Mouse (Mus musculus) bone marrow, adult 2 months (tissue): Measurements from ENCODE around the gene Dusp13. TPM values are rescaled to one million over a fixed set of nuclear protein-coding genes. Genes with fewer than 3 reads are reported as not detected.

Experiments
- H3K27ac ChIP-seq: fragments of 200-500 bp; 2 replicates; pipeline ENCODE4 v1.5.1; 2012; ENCODE audit warnings: low read depth, mild to moderate bottlenecking, control low read depth, inconsistent platforms, low read length; ENCODE audit not compliant: control insufficient read depth, poor library complexity, insufficient read depth
- H3K4me1 ChIP-seq: fragments of 200-500 bp; 2 replicates; pipeline ENCODE4 v1.6.1; 2011; ENCODE audit warnings: low read length; ENCODE audit not compliant: control insufficient read depth, insufficient read depth
- H3K4me3 ChIP-seq: fragments of 200-500 bp; replicated peaks from 2 replicates; pipeline ENCODE3; 2011; ENCODE audit warnings: mild to moderate bottlenecking, low read depth, low read length, control low read depth; ENCODE audit not compliant: control insufficient read depth
- CTCF ChIP-seq: fragments of 200-500 bp; IDR thresholded peaks from 2 replicates; pipeline ENCODE4 v1.5.1; 2011; ENCODE audit warnings: low read length, control low read depth; ENCODE audit not compliant: control insufficient read depth, insufficient read depth
- POLR2A ChIP-seq: fragments of 200-500 bp; IDR thresholded peaks from 2 replicates; pipeline ENCODE4 v1.6.1; 2011; ENCODE audit warnings: low read depth, mild to moderate bottlenecking, control low read depth, low read length, borderline replicate concordance; ENCODE audit not compliant: control insufficient read depth
- WGBS: fragments of 180-500 bp; shearing (Covaris S2); methylation state at CpG from one replicate; pipeline ENCODE4 v1.1.7; 2018; 5-methylcytosine and 5-hydroxymethylcytosine counted together
- polyA plus RNA-seq: library from polyadenylated mRNA; stranded (reverse); fragments of >200 nt; gene quantifications from 2 replicates; pipeline ENCODE4 v1.2.4, GENCODE M21; 2011; ENCODE audit warnings: low replicate concordance; ENCODE audit not compliant: missing spikeins, insufficient read depth, insufficient read length

Gene Dusp13
- polyA plus RNA-seq = not detected in 2 replicates

DNA sequence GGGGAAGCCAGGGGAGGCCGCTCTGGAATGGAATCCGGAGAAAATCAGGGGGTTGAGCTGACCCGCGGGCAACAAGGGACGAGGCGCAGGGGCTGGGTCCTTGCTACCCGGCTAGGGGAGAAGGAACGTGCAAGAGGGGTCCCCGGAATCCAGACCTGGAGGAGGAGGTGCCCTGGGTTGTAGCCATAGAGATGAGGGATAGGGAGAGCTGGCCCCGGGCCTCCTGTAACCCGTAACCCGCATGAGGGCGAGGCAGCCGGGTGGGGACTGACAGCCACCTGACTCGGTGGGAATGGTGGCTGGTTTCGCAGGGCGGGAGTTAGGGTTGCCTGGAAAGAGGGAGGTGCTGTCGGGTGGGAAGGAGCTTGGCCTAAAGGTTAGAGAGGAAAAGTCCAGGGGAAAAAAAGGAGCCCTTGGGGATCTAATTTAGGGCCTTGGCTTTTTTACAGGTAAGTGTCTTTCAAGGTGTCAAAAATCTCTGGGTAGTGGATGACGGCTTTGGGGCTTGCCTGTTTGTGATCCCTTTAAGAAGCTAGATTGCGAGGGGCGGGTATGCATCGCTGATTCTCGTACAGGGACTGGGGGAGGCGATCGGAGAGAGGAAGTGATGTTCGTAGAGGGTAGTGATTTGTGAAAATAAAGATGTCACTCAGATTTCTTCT lies at the start of gene Dusp13:
TSS of gene Dusp13 (minus strand) at position 301 of the 662 bp plus-strand sequence.
- under 1% methylated on average over 26 of the region's 26 CpGs for WGBS
- peak within 1 kb of the TSS; percentile 83 for H3K4me3 ChIP-seq
- no peak for TF ChIP-seq CTCF
- no peak; the same call in 1 of the 2 replicates for TF ChIP-seq POLR2A

DNA sequence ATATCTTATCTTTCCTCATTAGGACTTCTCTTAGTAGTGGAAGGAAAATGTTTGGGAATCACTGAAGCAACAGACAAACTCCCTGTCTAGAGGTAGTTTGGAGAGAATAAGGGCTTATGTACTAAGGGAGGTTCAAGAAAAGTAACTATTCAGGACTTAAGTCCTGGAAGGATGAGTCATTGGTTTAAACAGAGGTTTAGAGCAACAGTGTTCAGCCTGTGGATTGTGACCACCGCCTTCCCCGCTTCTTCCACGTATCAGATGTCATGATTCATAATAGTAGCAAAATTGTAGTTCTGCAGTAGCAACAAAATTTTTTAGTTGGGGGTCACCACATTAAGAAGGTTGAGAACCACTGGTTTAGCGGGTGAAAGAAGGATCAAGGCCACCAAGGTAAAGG lies 49.7 kb upstream of the Dusp13 start:
- H3K4me1 ChIP-seq = no peaks in the 10 kb centered on the region
- TF ChIP-seq POLR2A (no peak), CTCF (no peak)
- WGBS = 85% methylated on average over 4 of the region's 4 CpGs

More for the DNA sequence above, at the start of gene Dusp13:
- H3K27ac ChIP-seq = peak within 1 kb of the TSS; percentile 88
- no peaks in the 10 kb centered on the region; the same call in 1 of the 2 replicates for H3K4me1 ChIP-seq

DNA sequence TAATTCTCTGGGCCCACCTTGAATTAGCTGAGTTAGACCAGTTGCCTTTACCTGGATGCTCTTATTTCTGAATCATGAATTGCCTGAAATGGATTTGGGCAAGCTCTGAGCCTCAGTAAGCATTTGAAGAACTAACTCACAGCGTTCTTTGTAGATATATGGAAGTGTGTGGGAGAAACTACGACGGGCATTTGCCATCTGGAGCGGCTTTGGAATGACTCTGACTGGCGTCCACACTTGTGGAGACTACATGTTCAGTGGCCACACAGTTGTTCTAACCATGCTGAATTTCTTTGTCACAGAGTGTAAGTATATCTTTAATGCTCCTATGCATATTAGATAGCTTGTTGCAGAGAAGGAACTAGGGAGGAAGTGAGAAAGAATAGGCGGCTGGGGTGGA lies 41.3 kb upstream of the Dusp13 start:
- no peak overlapping the region for H3K4me3 ChIP-seq
- 91% methylated on average over 6 of the region's 6 CpGs for WGBS
- TF ChIP-seq POLR2A = no peak
- no peak for TF ChIP-seq CTCF
- no peak overlapping the region for H3K27ac ChIP-seq
- no peaks in the 10 kb centered on the region; the same call in 1 of the 2 replicates for H3K4me1 ChIP-seq

More for the DNA sequence above, 49.7 kb upstream of the Dusp13 start:
- Histone ChIP-seq H3K27ac (no peak overlapping the region), H3K4me3 (no peak overlapping the region)

DNA sequence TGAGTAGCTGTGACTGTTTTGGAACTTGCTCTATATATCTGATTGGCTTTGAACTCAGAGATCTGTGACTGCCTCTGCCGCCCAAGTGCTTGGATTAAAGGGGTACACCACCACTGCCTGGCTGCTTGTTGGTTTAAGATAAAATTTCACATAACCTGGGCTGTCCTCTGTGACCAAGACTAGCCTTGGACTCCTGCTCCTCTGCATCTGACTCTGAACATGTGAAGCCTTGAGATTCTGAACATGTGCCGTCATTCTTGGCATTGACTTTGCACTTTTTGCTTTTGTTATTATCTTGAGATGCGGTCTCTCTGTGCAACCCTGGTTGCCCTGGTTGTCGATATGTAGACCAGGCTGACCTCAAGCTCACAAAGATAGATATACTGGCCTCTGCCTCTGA lies 40.7 kb upstream of the Dusp13 start:
- TF ChIP-seq CTCF = no peak
- TF ChIP-seq POLR2A = no peak
- no peaks in the 10 kb centered on the region; the same call in 1 of the 2 replicates for H3K4me1 ChIP-seq
- no peak overlapping the region for H3K27ac ChIP-seq
- no peak overlapping the region for H3K4me3 ChIP-seq
- WGBS = 63% methylated on average over 4 of the region's 4 CpGs

DNA sequence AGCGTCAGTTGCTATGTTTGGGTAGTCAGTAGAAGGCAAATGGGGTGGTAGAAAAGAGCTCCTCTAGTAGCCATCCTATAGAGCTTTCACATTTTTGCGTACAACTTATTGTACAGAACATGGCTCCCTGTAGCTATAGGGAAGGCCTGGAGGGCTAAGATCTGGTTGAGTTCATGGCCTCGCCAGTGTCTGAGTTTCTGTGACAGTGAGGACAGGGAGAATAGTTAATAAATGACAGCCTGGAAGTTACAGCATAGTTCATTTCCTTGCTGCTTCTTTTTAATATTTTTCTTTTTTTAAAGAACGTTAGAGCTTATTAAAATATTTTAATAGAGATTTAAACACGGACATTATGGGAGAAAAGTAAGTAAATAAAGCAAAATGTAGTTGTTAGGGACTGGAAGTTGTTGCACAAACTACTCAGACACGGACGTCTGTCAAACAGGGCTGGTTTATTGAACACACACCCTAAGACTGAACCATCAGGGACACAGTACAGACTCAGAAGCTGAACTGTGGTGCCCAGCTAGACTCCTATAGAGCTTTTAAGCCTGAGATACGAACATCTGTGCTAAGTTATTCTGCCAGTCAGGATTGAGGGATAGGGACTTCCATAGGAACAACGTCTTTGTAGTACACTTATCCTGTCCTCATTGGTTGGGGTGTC lies 39.7 kb upstream of the Dusp13 start:
- no peak for TF ChIP-seq CTCF
- no peak for TF ChIP-seq POLR2A
- WGBS = 89% methylated on average over 9 of the region's 9 CpGs
- H3K4me3 ChIP-seq = no peak overlapping the region
- H3K27ac ChIP-seq = no peak overlapping the region
- no peaks in the 10 kb centered on the region; the same call in 1 of the 2 replicates for H3K4me1 ChIP-seq

DNA sequence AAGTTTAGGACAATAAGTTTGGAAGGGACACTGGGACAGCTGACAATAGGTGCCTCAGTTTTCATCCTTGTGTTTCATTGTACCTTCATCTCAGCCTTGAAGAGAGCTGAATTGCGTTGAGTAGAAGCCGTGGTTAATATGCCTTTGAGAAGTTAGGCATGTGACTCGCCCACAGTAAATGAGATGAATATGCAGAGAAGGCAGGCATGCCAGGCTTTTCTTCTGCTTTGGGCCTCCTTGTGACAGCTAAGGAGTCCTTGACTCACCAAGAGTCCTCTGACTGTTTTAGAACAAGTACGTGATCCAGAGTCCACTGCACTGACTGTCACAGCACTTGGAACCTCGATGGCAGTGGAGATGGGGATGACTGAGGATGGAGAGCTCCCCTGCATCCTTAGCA lies 37.1 kb upstream of the Dusp13 start:
- Histone ChIP-seq H3K4me1 (no peaks in the 10 kb centered on the region), H3K4me3 (no peak overlapping the region), H3K27ac (no peak overlapping the region)
- TF ChIP-seq CTCF (no peak), POLR2A (no peak)
- 90% methylated on average over 5 of the region's 5 CpGs for WGBS

DNA sequence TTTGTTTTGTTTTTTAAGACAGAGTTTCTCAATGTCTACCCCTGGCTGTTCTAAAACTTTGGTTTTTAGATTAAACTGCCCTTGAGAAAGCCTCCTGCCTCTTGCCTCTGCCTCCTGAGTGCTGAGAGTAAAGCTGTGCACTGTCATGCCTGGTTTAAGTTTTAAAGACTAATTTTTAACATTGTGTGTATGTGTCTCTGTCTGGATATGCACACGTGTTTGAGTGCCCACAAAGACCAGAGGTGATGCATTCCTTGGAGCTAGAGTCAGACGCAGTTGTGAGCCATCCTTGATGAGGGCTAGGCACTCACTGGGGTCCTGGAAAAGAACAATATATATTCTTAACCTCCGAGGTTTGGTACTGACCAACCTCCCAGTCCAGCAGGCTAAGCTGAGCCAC lies 36.4 kb upstream of the Dusp13 start:
- Histone ChIP-seq H3K27ac (no peak overlapping the region), H3K4me3 (no peak overlapping the region), H3K4me1 (no peaks in the 10 kb centered on the region)
- 80% methylated on average over 3 of the region's 3 CpGs for WGBS
- TF ChIP-seq POLR2A (no peak), CTCF (no peak)

DNA sequence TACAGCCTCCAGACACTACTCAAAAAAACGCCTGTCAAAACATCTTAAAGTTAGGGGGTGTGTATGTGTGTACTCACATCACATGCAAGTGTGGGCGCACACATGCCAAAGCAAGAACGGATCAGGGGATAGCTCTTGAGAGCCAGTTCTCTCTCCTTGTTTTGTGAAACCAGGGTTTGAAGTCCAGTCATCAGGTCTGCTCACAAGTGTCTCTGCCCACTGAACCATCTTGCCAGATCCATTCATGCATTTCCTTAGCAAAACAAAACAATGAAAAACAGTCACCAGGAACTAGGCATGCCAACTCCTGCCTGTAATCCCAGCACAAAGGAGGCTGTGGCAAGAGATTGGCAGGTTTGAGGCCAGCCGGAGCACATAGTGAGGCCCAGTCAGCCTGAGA lies 35.5 kb upstream of the Dusp13 start:
- H3K27ac ChIP-seq = no peak overlapping the region
- WGBS = 91% methylated on average over 4 of the region's 4 CpGs
- H3K4me1 ChIP-seq = no peaks in the 10 kb centered on the region
- TF ChIP-seq CTCF = no peak
- no peak for TF ChIP-seq POLR2A
- no peak overlapping the region for H3K4me3 ChIP-seq
